Mouse (Mus musculus): ENCODE data around the gene Zfp292.

Gene Zfp292

GRCm38 (mm10) chr4:34798005-34798404 lies 84.8 kb downstream of the Zfp292 start:
- DNase-seq (ENCODE audit: inconsistent ontology term): no peak

GRCm38 (mm10) chr4:34797294-34797983 lies 85.3 kb downstream of the Zfp292 start:
- DNase-seq (ENCODE audit: inconsistent ontology term): no peak

- DNase-seq (ENCODE audit: inconsistent ontology term): no peak
Observed at GRCm38 (mm10) chr4:34796294-34796693, 86.5 kb downstream of the Zfp292 start.

GRCm38 (mm10) chr4:34786476-34786875 lies 96.3 kb downstream of the Zfp292 start:
- DNase-seq (ENCODE audit: inconsistent ontology term): no peak

- DNase-seq (ENCODE audit: inconsistent ontology term): no peak
Observed at GRCm38 (mm10) chr4:34785646-34786045, 97.1 kb downstream of the Zfp292 start.

- DNase-seq (ENCODE audit: inconsistent ontology term): no peak
Observed at GRCm38 (mm10) chr4:34784865-34785264, 97.9 kb downstream of the Zfp292 start.

- no peak for DNase-seq (ENCODE audit: inconsistent ontology term)
Observed at GRCm38 (mm10) chr4:34782730-34783129, 100.0 kb downstream of the Zfp292 start.

GRCm38 (mm10) chr4:34777677-34778527 lies 104.9 kb downstream of the Zfp292 start, which contains the start of gene Smim8:
Smim8 (minus strand) TSS chr4:34778423.
- DNase-seq (ENCODE audit: inconsistent ontology term): peak; percentile 95

GRCm38 (mm10) chr4:34771652-34772371 lies 110.9 kb downstream of the Zfp292 start:
- DNase-seq (ENCODE audit: inconsistent ontology term): no peak

GRCm38 (mm10) chr4:34756163-34756562 lies 126.6 kb downstream of the Zfp292 start, which contains the start of gene Gm136:
Gm136 (minus strand) TSS chr4:34756263.
- DNase-seq (ENCODE audit: inconsistent ontology term): no peak
